Mouse (Mus musculus): ENCODE results near the gene Igflr1.

Igflr1 gene

DNA sequence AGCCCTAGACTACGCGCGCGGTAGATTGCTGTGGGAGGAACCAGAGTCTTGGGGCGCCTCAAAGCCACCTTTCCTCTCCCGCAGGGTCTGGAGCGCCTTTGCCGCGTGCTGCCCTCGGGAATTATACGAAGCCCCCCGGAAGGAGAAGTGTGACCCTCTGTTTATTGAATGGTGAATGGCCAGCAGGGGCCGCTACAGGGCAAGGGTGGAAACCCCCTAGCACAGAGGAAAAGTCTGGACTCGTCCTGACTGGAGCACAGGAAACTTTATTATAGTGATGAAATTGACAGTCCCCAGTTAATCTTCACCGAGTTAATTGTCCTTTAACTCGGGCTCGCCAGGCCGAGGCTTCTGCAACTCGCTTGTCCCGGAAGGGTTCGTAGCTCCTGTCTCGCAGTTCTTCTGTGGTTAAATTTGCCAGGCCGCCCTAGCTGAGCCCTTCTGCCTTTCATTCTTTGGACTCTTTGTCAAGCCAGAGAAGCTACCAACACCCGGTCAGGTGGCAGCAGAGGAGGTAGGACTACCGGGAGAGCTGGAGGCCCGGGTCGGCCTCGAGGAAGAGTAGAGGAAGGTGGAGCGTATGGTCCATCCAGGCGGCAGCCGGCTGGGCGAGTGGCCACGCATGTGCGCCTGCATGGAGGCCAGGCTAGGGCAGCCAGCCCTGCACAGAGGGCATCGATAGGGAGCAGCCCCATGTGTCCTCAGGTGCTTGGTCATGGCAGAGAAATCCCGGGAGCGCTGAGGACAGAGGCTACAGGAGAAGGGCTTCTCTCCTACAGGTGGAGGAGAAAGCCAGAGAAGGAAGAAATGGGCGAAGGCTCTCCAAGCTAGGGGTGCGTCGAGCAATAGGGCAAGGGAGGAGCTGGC lies 24.4 kb downstream of the Igflr1 start:
- DNase-seq = peak; percentile 86

DNA sequence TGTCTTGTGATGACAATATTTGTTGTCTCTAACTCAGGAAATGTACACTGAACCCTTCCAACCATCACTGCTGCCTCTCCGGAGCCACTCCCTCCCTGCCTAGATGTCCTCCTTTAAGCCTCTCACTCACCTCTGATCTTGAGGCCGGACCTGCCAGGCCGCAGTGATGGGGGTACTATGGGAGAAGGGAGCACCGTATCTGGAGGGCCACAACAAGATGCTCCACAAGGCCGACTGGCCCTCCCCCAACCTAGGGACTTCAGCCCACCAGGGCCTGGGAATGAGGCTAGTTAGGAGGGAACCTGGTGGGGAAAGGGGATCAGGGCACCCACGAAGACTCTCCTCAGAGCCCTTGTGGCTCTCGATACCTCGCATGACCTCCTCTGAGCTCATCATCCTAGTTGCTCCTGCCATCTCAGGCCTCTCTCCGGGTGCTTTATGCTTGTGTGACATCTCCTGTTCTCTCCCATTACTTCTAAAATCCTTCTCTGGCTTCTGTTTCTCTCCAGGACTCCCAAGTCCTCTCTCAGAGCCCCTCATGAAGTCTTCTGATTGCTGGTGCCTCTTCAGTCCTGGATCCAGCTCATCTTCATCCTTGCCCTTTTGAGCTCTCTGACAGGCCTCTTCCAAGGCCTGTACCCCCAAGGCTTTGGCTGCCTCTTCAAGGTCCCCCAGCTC lies 25.8 kb downstream of the Igflr1 start:
- DNase-seq = no peak

DNA sequence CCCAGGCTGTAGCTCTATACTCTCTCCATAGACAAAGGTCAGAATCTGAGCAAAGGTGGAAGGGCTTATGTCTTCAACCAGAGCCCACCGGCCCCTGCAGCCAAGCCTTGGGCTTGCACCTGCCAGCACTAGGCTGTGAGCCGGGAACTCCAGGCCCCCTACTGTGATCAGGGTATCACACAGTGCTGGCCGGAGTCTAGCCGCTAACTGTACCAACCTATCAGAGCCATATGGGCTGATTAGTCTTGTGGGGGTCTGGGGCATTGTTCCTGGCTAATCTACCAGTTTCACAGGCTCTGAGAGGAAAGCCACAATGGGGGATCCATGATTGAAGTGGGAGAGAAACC lies 26.4 kb downstream of the Igflr1 start:
- DNase-seq = no peak

DNA sequence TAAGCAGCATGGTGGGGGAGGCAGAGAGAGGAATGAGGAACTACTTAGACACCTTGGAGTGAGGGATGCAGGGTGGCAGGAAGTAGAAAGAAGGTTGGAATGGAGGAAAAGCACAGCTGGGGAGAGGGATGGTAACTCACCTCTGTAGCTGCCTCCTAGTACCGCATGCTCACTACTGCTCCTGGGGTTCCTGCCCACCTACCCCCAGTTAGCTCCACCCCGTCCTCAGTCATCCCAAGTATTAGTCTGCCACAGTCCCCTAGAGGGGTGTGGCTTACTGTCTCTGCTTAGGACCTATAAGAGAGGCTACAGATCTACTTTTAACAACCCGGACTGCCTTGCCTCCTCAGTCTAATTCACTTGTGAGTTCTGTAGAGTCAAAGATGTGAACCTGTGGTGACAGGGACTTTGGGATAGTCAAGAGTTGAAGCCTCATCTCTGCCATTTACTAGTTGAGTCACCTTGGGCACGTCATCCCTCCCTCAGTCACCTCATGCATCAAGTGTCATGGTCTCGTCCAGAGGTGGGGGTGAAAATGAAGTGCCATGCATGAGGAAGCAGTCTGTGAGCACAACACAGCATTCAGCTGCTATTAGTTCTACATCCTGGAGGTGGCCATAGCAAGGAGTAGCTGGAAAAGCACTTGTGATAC lies 27.7 kb downstream of the Igflr1 start:
- no peak for DNase-seq

DNA sequence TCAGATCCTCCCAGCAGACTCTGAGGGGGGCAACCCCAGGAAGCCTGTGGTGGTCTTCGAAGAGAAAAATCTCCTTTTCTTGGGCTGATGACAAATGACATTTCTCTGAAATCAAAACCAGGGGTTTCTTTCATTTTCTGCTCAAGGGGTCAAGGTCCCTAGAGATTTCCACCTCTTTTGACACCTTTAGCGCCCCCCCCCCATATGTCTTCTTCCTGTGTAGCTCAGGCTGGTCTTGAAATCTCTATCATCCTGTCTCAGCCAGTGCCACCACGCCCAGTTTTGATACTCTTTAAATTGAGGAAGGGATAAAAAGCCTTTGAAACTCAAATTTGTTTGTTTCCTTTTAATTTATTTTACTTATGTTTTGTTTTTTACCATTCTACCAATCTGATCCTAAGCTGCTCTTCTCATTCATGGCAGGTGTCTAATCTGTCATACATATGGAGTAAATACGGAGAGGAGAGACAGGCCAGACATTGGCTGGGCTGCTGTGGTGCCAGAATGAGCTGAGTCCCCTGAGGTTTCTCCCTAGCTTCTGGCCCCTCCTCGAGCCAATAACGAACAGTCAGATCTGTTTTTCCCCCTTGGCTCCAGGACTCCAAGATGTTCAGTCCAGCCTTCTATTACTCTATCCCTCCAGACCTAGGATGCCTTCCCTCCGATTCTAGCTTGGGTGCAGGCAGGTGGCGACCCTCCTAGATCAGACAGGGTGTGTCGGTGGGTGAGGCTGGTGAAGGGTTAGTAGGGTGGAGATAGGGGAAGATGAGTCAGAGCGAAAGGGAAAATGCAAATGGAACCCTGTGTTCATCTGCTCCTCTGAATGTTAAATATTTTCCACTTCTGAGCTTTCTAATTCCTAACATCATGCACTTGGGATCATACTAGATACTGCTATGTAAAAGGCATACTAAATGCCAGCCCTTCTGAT lies 28.6 kb downstream of the Igflr1 start:
- no peak for DNase-seq

DNA sequence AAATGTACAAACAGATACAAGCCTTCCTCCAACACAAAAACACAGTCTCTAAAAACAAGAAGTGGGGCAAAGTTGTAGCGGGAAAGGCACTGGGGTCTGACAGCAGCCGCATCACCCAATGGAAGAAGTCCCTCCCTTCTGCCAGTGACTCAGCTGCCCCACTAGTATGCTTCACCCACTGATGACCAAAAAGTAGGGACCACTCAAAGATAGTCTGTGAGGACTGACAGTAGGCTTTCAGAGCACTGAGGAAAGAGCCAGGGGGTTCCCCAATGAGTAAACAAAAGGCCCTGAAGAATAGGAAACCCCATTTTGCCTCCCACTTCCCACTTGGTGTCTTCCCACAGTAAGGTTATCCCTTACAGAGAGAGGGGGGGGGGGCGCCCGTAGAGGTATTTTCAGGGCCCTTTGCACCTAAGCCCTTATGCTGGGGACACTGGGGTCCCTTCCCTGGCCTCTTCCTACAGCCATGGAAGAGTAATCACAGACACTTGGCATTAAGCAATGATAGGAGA lies 29.3 kb downstream of the Igflr1 start:
- no peak for DNase-seq

DNA sequence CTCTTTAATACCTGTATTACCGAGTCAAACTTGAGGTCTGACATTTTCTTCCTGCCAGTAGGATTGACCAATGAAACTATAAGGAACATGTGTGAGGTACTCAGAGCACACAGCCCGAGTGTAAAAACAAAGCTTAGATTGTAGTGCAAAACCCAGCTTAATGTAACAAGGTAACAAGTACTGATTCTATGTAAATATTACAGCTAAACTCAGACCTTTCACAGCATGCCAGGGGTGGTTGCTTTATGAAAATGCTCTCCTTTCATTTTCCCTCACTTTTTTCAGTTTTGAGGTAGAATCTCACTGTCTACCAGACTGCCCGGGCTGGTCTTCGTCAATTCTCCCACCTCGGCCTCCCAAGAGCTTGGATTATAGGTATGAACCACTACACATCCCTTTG lies 30.9 kb downstream of the Igflr1 start:
- DNase-seq = no peak

DNA sequence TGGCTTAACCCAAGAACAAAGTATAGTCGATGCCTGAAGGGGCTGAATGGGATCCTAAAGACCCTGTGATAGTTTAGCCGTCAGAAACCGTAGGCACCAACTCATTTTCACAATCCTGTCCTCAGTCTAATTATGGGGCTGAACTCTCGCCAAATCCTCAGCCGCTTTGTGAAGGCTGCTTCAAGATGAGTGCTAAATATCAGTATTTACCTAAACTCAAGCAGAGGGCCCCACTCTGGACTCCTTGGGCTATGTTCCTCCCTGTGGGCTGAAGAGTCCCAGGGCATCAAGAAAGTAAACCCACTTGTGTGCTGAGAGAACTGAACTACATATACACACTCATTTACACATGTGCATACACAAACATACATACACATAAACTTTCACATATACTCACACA lies 31.6 kb downstream of the Igflr1 start:
- DNase-seq = no peak

DNA sequence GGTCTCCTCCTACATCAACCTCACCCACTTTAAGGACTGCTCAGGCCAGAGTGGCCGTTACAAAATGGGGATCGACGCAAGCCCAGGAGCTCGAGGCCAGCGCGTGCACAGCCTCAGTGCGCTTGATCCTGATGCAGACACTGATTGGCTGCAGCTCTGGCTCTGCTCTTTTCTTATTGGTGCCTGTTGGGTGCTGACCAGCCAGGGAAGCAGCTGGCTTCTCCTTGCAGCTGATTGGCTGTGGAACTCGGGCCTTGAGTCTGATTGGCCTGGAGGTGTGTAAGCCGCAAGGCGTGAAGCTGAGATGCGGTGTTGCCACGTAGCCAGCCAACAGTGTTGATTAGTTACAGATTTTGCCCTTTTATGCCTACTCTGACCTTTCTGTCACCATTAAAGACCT lies 33.6 kb downstream of the Igflr1 start, which contains the start of gene Zbtb32:
TSS of gene Zbtb32 (minus strand) at position 124 of the 400 bp plus-strand sequence.
- no peak for DNase-seq

DNA sequence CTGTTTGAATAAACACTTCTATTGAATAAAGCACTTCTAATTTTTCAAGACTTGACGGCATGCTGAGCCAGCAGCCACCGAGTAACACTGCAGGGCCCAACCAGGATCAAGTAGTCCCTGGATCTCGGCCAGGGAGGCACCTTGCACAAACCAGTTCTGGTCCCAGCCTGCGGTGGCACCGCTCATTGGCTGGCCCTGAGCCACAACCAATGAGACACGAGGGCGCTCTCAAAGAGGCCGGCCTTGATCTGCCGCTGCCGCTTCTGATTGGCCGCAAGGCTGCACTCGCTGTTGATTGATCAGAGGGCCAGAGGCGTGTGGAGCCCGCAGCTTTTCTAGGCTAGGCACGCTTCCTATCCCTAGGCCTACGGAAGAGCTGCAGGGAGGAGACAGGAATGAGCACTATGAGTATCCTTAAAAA lies 34.7 kb downstream of the Igflr1 start:
- DNase-seq = peak; percentile 67

DNA sequence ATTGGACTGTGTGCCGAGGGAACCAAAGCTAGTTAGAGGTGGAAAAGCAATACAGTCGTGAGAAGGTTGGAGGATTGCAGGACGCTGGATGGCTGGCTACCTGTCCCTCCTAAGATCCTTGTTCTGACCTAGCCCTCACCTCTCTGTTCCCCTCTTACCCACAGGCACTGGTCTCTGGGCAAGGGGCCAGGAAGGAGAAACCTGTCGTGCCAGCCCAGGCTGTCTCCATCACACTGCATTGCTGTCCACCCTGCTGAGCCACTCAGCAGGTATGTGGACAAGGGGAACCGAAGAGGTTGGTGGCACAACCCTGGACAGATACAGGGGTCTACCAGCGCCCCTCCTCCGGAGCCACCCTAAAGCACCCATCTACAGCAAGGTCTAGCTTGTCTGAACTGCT lies 35.4 kb downstream of the Igflr1 start:
- DNase-seq = no peak

DNA sequence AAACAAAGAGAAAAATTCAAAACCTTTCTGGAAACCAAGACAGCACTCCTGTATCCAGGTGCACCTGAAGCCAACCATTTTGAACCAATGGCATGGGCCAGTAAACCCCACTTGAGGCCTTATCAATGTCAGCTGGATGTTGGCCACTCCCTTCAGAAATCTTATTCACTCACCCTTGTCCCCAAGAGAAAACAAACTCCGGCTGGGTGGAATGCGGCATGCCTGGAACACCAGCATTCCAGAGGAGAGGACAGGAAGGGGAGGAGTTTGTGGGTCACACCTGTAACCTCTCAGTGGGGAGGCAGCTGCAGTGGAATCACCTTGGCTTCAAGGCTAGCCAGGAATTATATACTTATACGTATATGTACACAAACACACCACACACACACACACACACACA lies 37.4 kb downstream of the Igflr1 start:
- DNase-seq = no peak

DNA sequence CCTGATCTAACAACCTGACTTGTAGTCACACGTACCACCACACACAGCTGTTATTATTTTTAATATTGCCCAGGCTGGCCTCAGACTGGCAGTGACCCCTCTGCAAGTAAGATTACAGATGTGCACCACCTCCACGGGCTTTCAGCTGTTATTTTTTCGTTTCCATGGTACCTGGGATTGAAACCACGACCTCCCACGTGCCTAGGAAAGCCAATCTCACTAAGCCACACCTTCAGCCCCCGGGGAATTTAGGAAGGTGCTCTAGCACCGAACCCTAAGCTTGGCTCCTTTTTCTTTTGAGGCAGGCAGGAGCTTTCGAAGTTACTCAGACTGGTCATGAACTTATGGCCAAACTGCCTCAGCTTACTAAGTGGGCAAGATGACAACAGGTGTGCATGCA lies 39.2 kb downstream of the Igflr1 start:
- no peak for DNase-seq

DNA sequence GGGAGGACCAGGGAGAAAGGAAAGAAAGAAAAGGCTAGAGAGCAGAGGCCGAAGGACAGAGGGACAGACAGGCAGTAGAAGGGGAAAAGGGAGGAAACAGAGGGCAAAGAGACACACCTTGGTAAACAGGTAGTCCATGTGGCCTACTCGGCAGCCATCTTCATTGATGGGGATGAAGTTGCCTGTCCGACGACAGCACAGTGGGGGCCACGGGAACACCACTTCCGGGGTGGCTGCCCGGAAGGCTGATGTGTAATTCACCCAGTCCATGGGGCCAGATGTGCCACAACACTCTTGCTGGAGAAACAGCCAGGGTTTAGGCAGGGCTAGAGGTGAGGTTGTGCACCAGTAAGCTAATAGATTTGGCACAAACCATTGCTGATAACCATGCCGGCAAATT lies 39.7 kb downstream of the Igflr1 start:
- no peak for DNase-seq

DNA sequence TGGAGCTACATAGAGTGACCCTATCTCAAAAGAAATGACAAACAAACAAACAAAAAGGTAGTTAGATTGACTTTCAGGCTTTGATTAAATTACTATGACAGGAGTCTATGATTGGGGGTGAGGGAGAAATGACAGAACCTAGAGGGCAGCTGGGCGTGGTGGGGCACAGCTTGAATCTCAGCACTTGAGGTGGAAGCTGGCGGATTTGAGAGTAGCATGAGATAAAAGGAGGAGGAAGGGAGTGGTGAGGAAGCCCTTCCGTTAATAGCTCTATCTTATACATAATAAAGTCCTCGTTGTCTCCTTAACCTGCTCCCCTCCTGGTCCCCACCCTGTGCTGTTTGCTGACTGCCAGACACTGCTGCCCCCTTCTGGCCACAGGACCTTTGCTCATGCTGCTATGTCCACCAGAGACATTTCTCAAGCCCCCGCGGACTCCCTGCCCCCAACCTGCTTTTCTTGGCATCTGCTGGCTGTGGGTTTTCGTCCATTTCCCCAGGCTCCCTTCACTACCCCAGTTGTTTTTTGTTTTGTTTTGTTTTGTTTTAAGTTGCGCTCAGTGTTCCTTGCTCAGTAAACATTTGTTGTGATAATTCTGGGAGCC lies 42.6 kb downstream of the Igflr1 start:
- DNase-seq = peak; percentile 70

DNA sequence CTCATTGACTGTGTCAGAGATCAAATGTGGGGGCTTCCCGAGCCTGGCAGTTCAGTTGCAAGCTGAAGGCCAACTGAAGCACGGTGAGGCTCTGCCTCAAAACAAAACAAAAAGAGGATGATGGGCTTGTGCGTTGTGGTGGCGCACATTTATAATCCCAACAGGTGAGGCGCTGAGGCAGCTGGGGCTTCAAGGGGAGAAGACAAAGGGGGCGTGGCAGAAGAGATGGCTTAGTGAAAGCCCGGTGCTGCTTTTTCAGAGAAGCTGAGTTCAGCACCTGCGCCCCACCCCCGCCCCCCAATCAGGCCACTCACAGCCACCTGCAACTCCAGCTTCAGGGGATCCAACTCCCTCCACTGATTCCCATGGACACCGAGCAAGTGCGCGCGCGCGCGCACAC lies 43.2 kb downstream of the Igflr1 start:
- no peak for DNase-seq

DNA sequence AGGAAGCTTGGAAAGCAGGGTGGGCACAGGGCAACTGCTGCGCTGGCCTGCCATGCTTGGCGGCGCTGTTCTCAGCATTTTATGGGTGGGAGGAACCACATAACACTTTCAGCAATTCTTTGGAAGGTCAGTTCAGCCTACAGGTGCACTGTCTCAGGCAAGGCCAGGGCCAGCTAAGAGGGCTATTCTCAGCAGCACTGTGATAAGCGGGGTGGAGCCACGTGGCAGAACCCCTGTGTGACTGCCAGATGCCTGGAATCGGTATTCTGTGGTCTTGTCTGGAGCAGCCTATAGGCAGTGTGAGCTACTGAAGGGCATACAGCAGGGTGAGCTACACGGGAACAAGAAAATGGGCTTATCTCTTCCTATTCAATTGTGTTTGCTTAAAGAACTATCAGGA lies 44.8 kb downstream of the Igflr1 start:
- no peak for DNase-seq

DNA sequence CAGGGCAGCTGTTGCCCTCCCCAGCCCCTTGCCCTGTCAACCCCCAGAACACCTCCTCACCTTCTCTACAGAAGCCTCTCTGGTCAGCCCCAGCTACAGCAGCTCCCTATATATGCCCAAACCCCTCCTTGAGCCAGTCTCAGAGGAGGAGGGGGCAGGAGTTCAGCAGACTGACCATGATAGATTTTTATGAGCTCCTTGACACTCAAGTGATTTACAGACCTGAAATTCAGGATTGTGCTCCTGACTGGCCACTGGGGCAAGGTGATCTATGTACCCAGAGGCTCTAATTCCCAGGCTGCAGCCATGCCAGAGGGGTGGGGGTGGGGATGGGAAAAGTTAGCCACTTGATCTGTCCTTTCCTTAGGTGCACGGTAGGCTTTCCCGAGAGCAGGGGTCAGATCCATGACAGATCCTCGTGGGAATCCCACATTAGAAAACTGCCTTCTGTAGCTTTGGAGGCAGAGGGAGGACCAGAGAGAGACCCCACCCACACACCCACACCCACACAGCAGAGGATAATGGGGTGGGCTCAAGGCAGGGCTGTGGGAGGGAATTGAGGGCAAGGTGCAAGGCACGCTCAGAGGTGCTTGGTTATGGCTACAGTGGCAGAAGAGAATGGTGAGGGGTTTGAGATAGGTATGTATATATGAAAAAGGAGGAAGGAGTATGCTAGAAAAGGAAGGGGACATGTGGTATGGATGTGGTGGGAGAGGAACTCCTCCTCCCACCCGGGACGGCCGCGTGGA lies 47.6 kb downstream of the Igflr1 start, which contains the start of gene Upk1a:
TSS of gene Upk1a (minus strand) at position 194 of the 749 bp plus-strand sequence.
- DNase-seq = no peak

DNA sequence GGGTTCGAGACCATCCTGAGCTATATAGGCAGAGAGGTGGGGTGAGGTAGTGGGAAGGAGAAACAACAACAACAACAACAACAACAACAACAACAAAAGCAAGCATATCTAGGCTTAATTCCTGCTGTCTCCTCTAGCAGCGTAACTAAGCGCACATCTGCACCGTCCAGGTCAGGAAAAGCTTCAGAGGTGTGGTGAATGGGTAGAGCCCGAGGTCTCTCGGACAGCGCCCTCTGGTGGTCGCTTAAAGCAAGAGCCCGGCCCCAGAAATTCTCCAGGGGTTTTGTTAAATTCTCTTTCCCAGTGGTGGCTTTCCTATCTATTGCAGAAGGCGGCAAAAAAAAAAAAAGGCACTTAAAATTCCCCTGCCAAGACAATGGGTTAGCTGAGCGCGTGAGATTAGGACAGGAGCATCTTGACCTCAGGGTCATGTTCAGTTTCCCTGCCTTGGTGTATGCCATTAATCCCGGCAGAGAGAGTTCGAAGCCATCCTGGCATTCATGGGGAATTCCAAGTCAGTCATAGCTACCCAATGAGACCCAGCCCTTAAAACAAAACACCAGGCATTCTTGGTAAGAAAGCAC lies 48.4 kb downstream of the Igflr1 start:
- DNase-seq = peak; percentile 67

DNA sequence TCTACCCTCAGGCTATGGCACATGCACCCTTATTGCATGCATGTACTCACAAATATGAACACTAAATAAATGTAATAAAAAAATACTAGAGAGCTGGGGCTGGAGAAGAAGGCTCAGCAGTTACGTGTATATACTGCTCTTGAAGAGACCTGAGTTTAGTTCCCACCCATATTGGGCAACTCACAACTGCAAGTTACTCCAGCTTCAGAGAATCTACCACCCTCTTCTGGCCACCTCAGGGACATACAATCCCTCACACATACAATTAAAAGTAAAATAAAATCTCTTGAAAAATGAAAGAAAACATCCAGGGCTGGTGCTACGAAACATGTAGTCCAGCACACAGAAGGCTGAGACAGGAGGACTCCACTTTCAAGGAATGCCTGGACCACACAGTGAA lies 49.2 kb downstream of the Igflr1 start:
- no peak for DNase-seq
